8 mouse cellular contexts compared by ENCODE assay signal in the genomic region with DNA sequence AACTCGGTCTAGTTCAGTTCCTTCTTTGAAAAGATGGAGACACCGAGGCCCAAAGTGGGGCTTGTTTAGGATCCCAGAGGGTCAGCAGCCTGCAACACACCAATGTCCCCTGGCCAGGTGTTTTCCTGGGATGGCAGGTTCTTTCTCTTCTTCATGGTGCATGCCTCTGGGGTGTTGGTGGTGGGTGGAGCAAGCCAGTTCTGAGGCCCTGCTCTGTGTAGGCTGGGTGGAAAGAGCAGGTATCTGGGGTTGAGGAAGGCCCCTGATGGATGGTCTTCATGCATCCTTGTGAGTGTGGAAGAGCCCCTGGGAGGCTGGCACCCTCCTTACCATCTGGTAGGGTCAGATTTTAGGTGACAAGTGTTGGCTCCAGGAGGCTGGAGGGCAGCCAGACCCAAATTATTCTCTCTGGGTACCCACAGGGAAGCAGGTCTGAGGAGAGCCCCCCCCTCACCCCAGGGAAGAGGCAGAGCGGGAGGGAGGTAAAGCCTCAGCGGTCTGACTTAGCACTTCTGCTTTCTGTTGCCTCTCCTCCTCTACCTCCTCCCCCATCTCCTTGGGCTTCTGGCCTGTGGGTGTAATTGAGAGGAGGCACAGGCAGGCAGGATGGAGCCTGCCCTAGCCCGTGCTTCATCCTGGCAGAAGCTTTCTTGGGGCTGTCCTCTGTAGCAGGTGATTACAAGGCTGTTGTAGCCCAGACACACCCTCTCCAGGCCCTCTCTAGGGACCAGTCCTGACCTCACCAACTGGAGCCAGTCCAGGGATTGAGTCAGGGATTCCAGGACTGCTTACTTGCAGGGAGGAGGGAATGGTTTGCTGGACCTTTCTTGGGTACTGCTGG. TPM values are rescaled to one million over a fixed set of nuclear protein-coding genes. Genes with fewer than 3 reads are reported as not detected.
DNase-seq lines count a peak whose midpoint lies in the region; ATAC-seq and TF ChIP-seq lines count a peak whose summit lies in the region.

No protein-coding gene starts in this region.

- no peak for TF ChIP-seq POLR2A in cerebellum, adult 2 months (IDR thresholded peaks at IDR 0.05; ENCODE audit: borderline replicate concordance, insufficient read depth, low read length)

- H3K27ac ChIP-seq in cerebellum, adult 2 months (ENCODE audit: insufficient read depth, low read length): no peak overlapping the region
- H3K27ac ChIP-seq in heart, postnatal 0 days (ENCODE audit: low read depth): no peak overlapping the region
- no peak overlapping the region for H3K27ac ChIP-seq in limb, embryonic 13.5 days

- no peak overlapping the region for H3K4me2 ChIP-seq in heart, postnatal 0 days (ENCODE audit: low read depth, low read length)
- H3K4me2 ChIP-seq in limb, embryonic 13.5 days (replicated peaks): no peak overlapping the region

- H3K4me3 ChIP-seq in cerebellum, adult 2 months (replicated peaks; ENCODE audit: insufficient read depth, low read depth, low read length): no peak overlapping the region
- H3K4me3 ChIP-seq in heart, postnatal 0 days (ENCODE audit: low read depth, low read length): no peak overlapping the region
- no peak overlapping the region for H3K4me3 ChIP-seq in limb, embryonic 13.5 days

- no peak overlapping the region for H3K9ac ChIP-seq in heart, postnatal 0 days (replicated peaks; ENCODE audit: low read depth, low read length)
- H3K9ac ChIP-seq in limb, embryonic 13.5 days: no peak overlapping the region

- intact Hi-C loops in left cerebral cortex, postnatal 36 days (cut with DNase I): no loop called here

- no peak for TF ChIP-seq EP300 in heart, postnatal 0 days (IDR thresholded peaks at IDR 0.05; ENCODE audit: low read depth)

- TF ChIP-seq CTCF in cerebellum, adult 2 months (IDR thresholded peaks at IDR 0.05; ENCODE audit: borderline replicate concordance, insufficient read depth, low read depth, low read length): no peak
- no peak for TF ChIP-seq CTCF in heart, postnatal 0 days (IDR thresholded peaks at IDR 0.05; ENCODE audit: low read depth)

- peak; percentile 70 for ATAC-seq in heart, postnatal 0 days (ENCODE audit: insufficient read depth, low read depth)
- peak; percentile 31; the same call in 1 of the 2 replicates for ATAC-seq in limb, embryonic 13.5 days (ENCODE audit: low FRiP score, low read depth)

- peaks cover 21% of the 10 kb centered on the region for H3K4me1 ChIP-seq in cerebellum, adult 2 months (ENCODE audit: control insufficient read depth, insufficient read depth, low read length)
- peaks cover 5% of the 10 kb centered on the region; the same call in 1 of the 2 replicates for H3K4me1 ChIP-seq in heart, postnatal 0 days (ENCODE audit: control insufficient read depth, insufficient read depth)
- H3K4me1 ChIP-seq in limb, embryonic 13.5 days: peaks cover 33% of the 10 kb centered on the region

- peak; percentile 37 to 57 for DNase-seq in cerebellum, adult 2 months
- no peak for DNase-seq in cerebellum, adult 9-10 months
- peak; percentile 57 for DNase-seq in retina, postnatal 1 day
- DNase-seq in retina, embryonic 14.5 days (ENCODE audit: low spot score): no peak
- DNase-seq in heart, postnatal 0 days (ENCODE audit: low spot score): peak; percentile 46
- DNase-seq in c-Kit-positive CD71-positive TER-119-positive erythroid progenitor cells, embryonic 14.5 days (ENCODE audit: low spot score): no peak
- no peak for DNase-seq in left cerebral cortex, postnatal 36 days (ENCODE audit: low spot score in 2 of 2)

- no peaks in the 10 kb centered on the region for H3K9me3 ChIP-seq in heart, postnatal 0 days (replicated peaks; ENCODE audit: control insufficient read depth, low read length)
- no peaks in the 10 kb centered on the region for H3K9me3 ChIP-seq in limb, embryonic 13.5 days

- no peaks in the 10 kb centered on the region for H3K27me3 ChIP-seq in cerebellum, adult 2 months (ENCODE audit: control insufficient read depth, insufficient read depth, low read length)
- H3K27me3 ChIP-seq in heart, postnatal 0 days (ENCODE audit: control insufficient read depth, insufficient read depth, low read length): peaks cover 9% of the 10 kb centered on the region; the same call in 1 of the 2 replicates
- peaks cover 7% of the 10 kb centered on the region for H3K27me3 ChIP-seq in limb, embryonic 13.5 days

- H3K36me3 ChIP-seq in heart, postnatal 0 days (replicated peaks; ENCODE audit: control insufficient read depth, insufficient read depth, low read length): no peaks in the 10 kb centered on the region
- no peaks in the 10 kb centered on the region for H3K36me3 ChIP-seq in limb, embryonic 13.5 days

- WGBS in cerebellum, adult 2 months: 51% methylated on average over 5 of the region's 5 CpGs
- 38% methylated on average over 5 of the region's 5 CpGs for WGBS in heart, postnatal 0 days
- 42% methylated on average over 5 of the region's 5 CpGs for WGBS in limb, embryonic 13.5 days

RNA-seq across cellular contexts. Expression of a gene that starts 39.3 kb away (rescaled TPM):
- 99.0 and 109 TPM in 2 replicates for polyA plus RNA-seq in cerebellum, adult 2 months (2012; rRNA removed)
- 0.15 and 5.1 TPM in 2 replicates for total RNA-seq in heart, postnatal 0 days (2014; rRNA removed; ENCODE audit: low replicate concordance)
- 1.6 and 1.8 TPM in 2 replicates for polyA plus RNA-seq in heart, postnatal 0 days (2015; fragmentation: Nextera tagmentation; extraction: Ambion mirVana)
- polyA plus RNA-seq in limb, embryonic 13.5 days (2015; fragmentation: Nextera tagmentation; extraction: Ambion mirVana): 1.6 and 1.9 TPM in 2 replicates
- 1,000 to 10,000 TPM; 1,236 to 1,427 TPM for total RNA-seq in left cerebral cortex, postnatal 36 days (2021)

RNA-seq across cellular contexts. Expression of a gene that starts 58.9 kb away (rescaled TPM):
- 40.9 and 45.3 TPM in 2 replicates for polyA plus RNA-seq in cerebellum, adult 2 months (2012; rRNA removed)
- 40.6 and 43.0 TPM in 2 replicates for total RNA-seq in heart, postnatal 0 days (2014; rRNA removed; ENCODE audit: low replicate concordance)
- 28.9 and 30.0 TPM in 2 replicates for polyA plus RNA-seq in heart, postnatal 0 days (2015; fragmentation: Nextera tagmentation; extraction: Ambion mirVana)
- 18.4 and 18.9 TPM in 2 replicates for polyA plus RNA-seq in limb, embryonic 13.5 days (2015; fragmentation: Nextera tagmentation; extraction: Ambion mirVana)
- 10 to 100 TPM; 56.4 to 58.5 TPM for total RNA-seq in left cerebral cortex, postnatal 36 days (2021)

Comparison
In these comparisons a context has a peak if more than half of its experiments do, and no peak if none do; other contexts are left out.
1. DNase-seq: peak in cerebellum, adult 2 months (2 of 2), retina, postnatal 1 day (single experiment) and heart, postnatal 0 days (single experiment); none in cerebellum, adult 9-10 months (single experiment), retina, embryonic 14.5 days (single experiment), c-Kit-positive CD71-positive TER-119-positive erythroid progenitor cells, embryonic 14.5 days (single experiment) and left cerebral cortex, postnatal 36 days (0 of 2).
2. RNA of a gene that starts 39.3 kb away (polyA plus RNA-seq): 99.0 to 109 TPM in cerebellum, adult 2 months; 1.6 to 1.9 TPM in limb, embryonic 13.5 days and 1.6 to 1.8 TPM in heart, postnatal 0 days; every median in the first group is over 10 times any median in the second.